Mouse (Mus musculus) ES-E14 (cell line): ENCODE measurements around the gene Tgfbr3. TPM values are rescaled to one million over a fixed set of nuclear protein-coding genes. Genes with fewer than 3 reads are reported as not detected.
A peak's percentile ranks its signal among the peaks of the same experiment; 100 is the strongest.

Source experiments
- DNase-seq: peaks from one replicate; pipeline ENCODE4 v3.0.0-alpha.2; 2013; ENCODE audit warnings: low read depth, low spot score
- H3K27ac ChIP-seq: 2 replicates; pipeline ENCODE4 v1.5.1; 2012; ENCODE audit warnings: low read depth, mild to moderate bottlenecking, low read length, moderate library complexity, mixed read lengths; ENCODE audit not compliant: poor library complexity, insufficient read depth, severe bottlenecking
- H3K36me3 ChIP-seq: 2 replicates; pipeline ENCODE4 v1.6.1; 2012; ENCODE audit warnings: mild to moderate bottlenecking, low read length, moderate library complexity, mixed read lengths; ENCODE audit not compliant: control insufficient read depth, poor library complexity, insufficient read depth, severe bottlenecking
- H3K4me1 ChIP-seq, 2 experiments: fragments of 150-350 bp in 1 of 2; sonication (generic) in 1 of 2; 2 replicates each; pipeline ENCODE4 v1.6.1; 2012; ENCODE audit warnings: low read length in 2 of 2, mild to moderate bottlenecking in 1 of 2, mixed read lengths in 1 of 2; ENCODE audit not compliant: control insufficient read depth in 2 of 2, insufficient read depth in 2 of 2, poor library complexity in 1 of 2
- H3K4me3 ChIP-seq, 2 experiments: fragments of 150-350 bp in 1 of 2; sonication (generic) in 1 of 2; 2 replicates each; pipeline ENCODE4 v1.5.1; 2012; ENCODE audit warnings: low read length in 2 of 2, low read depth in 1 of 2, mild to moderate bottlenecking in 1 of 2, mixed read lengths in 1 of 2; ENCODE audit not compliant: insufficient read depth in 1 of 2, poor library complexity in 1 of 2, severe bottlenecking in 1 of 2
- H3K9ac ChIP-seq: 2 replicates; pipeline ENCODE4 v1.6.1; 2012; ENCODE audit warnings: low read depth, mild to moderate bottlenecking, low read length, mixed read lengths; ENCODE audit not compliant: poor library complexity, insufficient read depth, severe bottlenecking
- H3K9me3 ChIP-seq: fragments of 150-350 bp; sonication (generic); 2 replicates; pipeline ENCODE4 v1.6.1; 2012; ENCODE audit warnings: low read depth, mild to moderate bottlenecking, low read length; ENCODE audit not compliant: control insufficient read depth, insufficient read depth
- CHD2 ChIP-seq: IDR thresholded peaks from 2 replicates; pipeline ENCODE4 v1.6.1; 2014; ENCODE audit warnings: mild to moderate bottlenecking, low read depth, low read length, inconsistent platforms
- HCFC1 ChIP-seq: IDR thresholded peaks from 2 replicates; pipeline ENCODE4 v1.6.1; 2012; ENCODE audit warnings: low read length, inconsistent platforms, borderline replicate concordance; ENCODE audit not compliant: insufficient read depth
- MAFK ChIP-seq: IDR thresholded peaks from 2 replicates; pipeline ENCODE4 v1.6.1; 2014; ENCODE audit warnings: mild to moderate bottlenecking, low read depth, low read length, inconsistent platforms; ENCODE audit not compliant: insufficient read depth
- ZC3H11A ChIP-seq: IDR thresholded peaks from 2 replicates; pipeline ENCODE4 v1.6.1; 2012; ENCODE audit warnings: low read depth, mild to moderate bottlenecking, inconsistent platforms, low read length, borderline replicate concordance
- ZNF384 ChIP-seq: IDR thresholded peaks from 2 replicates; pipeline ENCODE4 v1.6.1; 2012; ENCODE audit warnings: low read depth, low read length, inconsistent platforms
- in situ Hi-C, 2 experiments: fragments of 600-800 bp; cut with MboI; formaldehyde crosslinking; loops; one replicate each; pipeline ENCODE4 v1.15.1; 2025; ENCODE audit warnings: low sequenced_read_pairs in 2 of 2, inconsistent platforms in 1 of 2; ENCODE audit not compliant: unreplicated experiment in 2 of 2
- total RNA-seq: library from RNA; depleted of rRNA; stranded (reverse); fragments of 300-350 nt; gene quantifications from 2 replicates; pipeline ENCODE4 v1.2.3, GENCODE M21; 2012

Gene Tgfbr3
- total RNA-seq, 1 experiment = 3.1 TPM

DNA sequence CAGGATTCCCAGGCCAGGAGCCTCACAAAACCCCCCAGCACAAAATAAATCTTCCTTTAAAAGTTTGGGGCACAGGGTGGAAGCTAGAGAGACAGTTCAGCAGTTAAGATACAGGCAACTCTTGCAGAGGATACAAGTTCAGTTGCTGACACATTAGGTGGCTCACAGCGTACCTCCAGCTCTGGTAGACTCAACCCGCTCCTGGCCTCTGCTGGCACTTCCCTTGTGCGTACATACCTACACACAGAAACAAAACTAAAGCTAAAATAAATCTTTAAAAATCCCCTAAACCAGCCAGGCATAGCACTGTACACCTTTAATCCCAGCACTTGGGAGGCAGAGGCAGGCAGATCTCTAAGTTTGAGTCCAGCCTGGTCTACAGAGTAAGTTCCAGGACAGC, 211.1 kb downstream of the Tgfbr3 start:
- Histone ChIP-seq H3K9ac (no peak overlapping the region), H3K4me3 (no peak overlapping the region), H3K36me3 (no peaks in the 10 kb centered on the region), H3K27ac (no peak overlapping the region), H3K9me3 (no peaks in the 10 kb centered on the region), H3K4me1 (peaks cover 0 to 2% of the 10 kb centered on the region in 2 experiments; a peak in 1 of 4 replicates)
- in situ Hi-C loops = no loop called here
- no peak for TF ChIP-seq ZNF384
- TF ChIP-seq CHD2 = no peak
- TF ChIP-seq MAFK = no peak
- no peak for TF ChIP-seq HCFC1
- TF ChIP-seq ZC3H11A = no peak
- DNase-seq = no peak

DNA sequence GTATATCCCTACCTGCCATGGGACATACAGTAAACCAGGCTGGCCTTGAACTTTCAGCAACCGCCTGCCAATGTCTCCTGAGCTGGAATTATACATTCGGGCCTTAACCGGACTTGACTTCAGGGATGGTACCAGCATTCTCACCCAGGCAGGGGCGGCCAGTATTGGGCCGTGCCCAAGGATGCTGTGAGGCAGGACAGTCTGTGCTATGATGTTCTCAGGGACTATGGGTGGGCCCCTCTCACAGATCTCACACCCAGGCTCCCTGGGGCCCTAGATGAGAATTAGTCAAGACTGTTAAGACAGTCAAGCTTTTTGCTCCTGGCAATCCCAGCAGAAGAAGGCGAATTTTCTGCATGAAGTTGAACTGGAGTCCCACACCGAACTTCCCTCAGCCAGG, 211.5 kb downstream of the Tgfbr3 start:
- H3K4me3 ChIP-seq = no peak overlapping the region
- H3K36me3 ChIP-seq = no peaks in the 10 kb centered on the region
- DNase-seq = no peak
- in situ Hi-C loops = no loop called here
- no peaks in the 10 kb centered on the region for H3K9me3 ChIP-seq
- TF ChIP-seq ZC3H11A = no peak
- TF ChIP-seq HCFC1 = no peak
- TF ChIP-seq ZNF384 = no peak
- TF ChIP-seq CHD2 = no peak
- no peak for TF ChIP-seq MAFK
- H3K9ac ChIP-seq = no peak overlapping the region
- peaks cover 0 to 2% of the 10 kb centered on the region in 2 experiments; a peak in 1 of 4 replicates for H3K4me1 ChIP-seq
- no peak overlapping the region for H3K27ac ChIP-seq

- H3K4me1 ChIP-seq = peaks cover 0 to 2% of the 10 kb centered on the region in 2 experiments; a peak in 1 of 4 replicates
- no peaks in the 10 kb centered on the region for H3K9me3 ChIP-seq
- TF ChIP-seq HCFC1 = no peak
- H3K27ac ChIP-seq = no peak overlapping the region
- H3K36me3 ChIP-seq = no peaks in the 10 kb centered on the region
- no peak overlapping the region for H3K9ac ChIP-seq
- no peak for DNase-seq
- H3K4me3 ChIP-seq = no peak overlapping the region
- in situ Hi-C loops = no loop called here
These were observed 214.3 kb downstream of the Tgfbr3 start for GRCm38 (mm10) chr5:107074980-107075583.

GRCm38 (mm10) chr5:107074350-107074749, 215.1 kb downstream of the Tgfbr3 start:
- Histone ChIP-seq H3K27ac (0 out of 2 replicates have a peak overlapping the region, but pooled peaks have one; percentile 6), H3K4me1 (peaks cover 0 to 2% of the 10 kb centered on the region in 2 experiments; a peak in 1 of 4 replicates), H3K36me3 (no peaks in the 10 kb centered on the region), H3K4me3 (no peak overlapping the region), H3K9ac (no peak overlapping the region), H3K9me3 (no peaks in the 10 kb centered on the region)
- TF ChIP-seq HCFC1 (no peak), CHD2 (no peak), MAFK (no peak), ZC3H11A (no peak), ZNF384 (no peak)
- in situ Hi-C loops = no loop called here
- DNase-seq = no peak

- no peak overlapping the region for H3K4me3 ChIP-seq
- no peak overlapping the region for H3K27ac ChIP-seq
- H3K9me3 ChIP-seq = no peaks in the 10 kb centered on the region
- no peaks in the 10 kb centered on the region for H3K36me3 ChIP-seq
- no peak for TF ChIP-seq ZC3H11A
- no peak overlapping the region for H3K9ac ChIP-seq
- H3K4me1 ChIP-seq = peaks cover 0 to 2% of the 10 kb centered on the region in 2 experiments; a peak in 1 of 4 replicates
- no peak for DNase-seq
- in situ Hi-C loops = no loop called here
These were observed 215.9 kb downstream of the Tgfbr3 start for GRCm38 (mm10) chr5:107073536-107073935.
